Mouse (Mus musculus) left cerebral cortex, postnatal 10 days (tissue): Measurements from ENCODE around the gene Ctdspl. TPM values are rescaled to one million over a fixed set of nuclear protein-coding genes. Genes with fewer than 3 reads are reported as not detected.
A peak's percentile ranks its signal among the peaks of the same experiment; 100 is the strongest.

Experiments used
- DNase-seq, 2 experiments: peaks; one replicate each; pipeline ENCODE4 v3.0.0; 2021 to 2022; ENCODE audit warnings: low spot score in 2 of 2, mixed read lengths in 1 of 2; ENCODE audit errors: extremely low spot score in 1 of 2
- intact Hi-C: fragments of 180-260 bp; cut with DNase I; formaldehyde crosslinking; loops from one replicate; pipeline ENCODE4 v1.15.1; 2025
- total RNA-seq, 2 experiments: library from RNA; stranded (reverse); gene quantifications; 2 replicates each; pipeline ENCODE4 v1.2.3; 2021

The Ctdspl gene
- total RNA-seq, 2 experiments from 2014 or later, result 18.6 to 25.5 TPM

- DNase-seq, result no peak
- intact Hi-C loops, result no loop called here
Measured at GRCm38 (mm10) chr9:118913613-118914012, 12.6 kb upstream of the Ctdspl start.

- intact Hi-C loops, result no loop called here
- no peak for DNase-seq
Measured at GRCm38 (mm10) chr9:118914589-118914988, 11.7 kb upstream of the Ctdspl start.

- intact Hi-C loops, result no loop called here
- no peak for DNase-seq
Measured at GRCm38 (mm10) chr9:118915290-118915689, 11.0 kb upstream of the Ctdspl start.

GRCm38 (mm10) chr9:118919672-118920186 is 6.5 kb upstream of the Ctdspl start:
- peak in 1 of 2 experiments; percentile 70 for DNase-seq
- intact Hi-C loops, result loop anchor here (2.0 kb wide), 1 partner anchor 147 kb away; no protein-coding TSS in a partner anchor

GRCm38 (mm10) chr9:118920798-118921515 is 5.3 kb upstream of the Ctdspl start:
- DNase-seq, result peak; percentile 68 to 86
- intact Hi-C loops, result loop anchor here (2.0 kb wide), 1 partner anchor 146 kb away; no protein-coding TSS in a partner anchor

GRCm38 (mm10) chr9:118921926-118922325 is 4.3 kb upstream of the Ctdspl start:
- DNase-seq, result no peak
- intact Hi-C loops, result loop anchor here (2.0 kb wide), 1 partner anchor 145 kb away; no protein-coding TSS in a partner anchor

- intact Hi-C loops, result loop anchor here (5.0 kb wide), 2 partner anchors 58 to 108 kb away; no protein-coding TSS in a partner anchor
- no peak for DNase-seq
Measured at GRCm38 (mm10) chr9:118924554-118925085, 1.6 kb upstream of the Ctdspl start.

GRCm38 (mm10) chr9:118925286-118926110 is 755 bp upstream of the Ctdspl start:
- DNase-seq, result peak; percentile 93 to 98
- intact Hi-C loops, result loop anchor here (5.0 kb wide), 2 partner anchors 57 to 107 kb away; no protein-coding TSS in a partner anchor

- peak; percentile 42 to 80 for DNase-seq
- intact Hi-C loops, result loop anchor here (5.0 kb wide), 2 partner anchors 55 to 105 kb away; no protein-coding TSS in a partner anchor
Measured at GRCm38 (mm10) chr9:118926688-118927321, 552 bp downstream of the Ctdspl start.

- intact Hi-C loops, result loop anchor here (5.0 kb wide), 2 partner anchors 55 to 105 kb away; no protein-coding TSS in a partner anchor
- DNase-seq, result no peak
Measured at GRCm38 (mm10) chr9:118927501-118927900, 1.2 kb downstream of the Ctdspl start.

- DNase-seq, result no peak
- intact Hi-C loops, result loop anchor here (5.0 kb wide), 2 partner anchors 54 to 104 kb away; no protein-coding TSS in a partner anchor
Measured at GRCm38 (mm10) chr9:118928007-118928406, 1.8 kb downstream of the Ctdspl start.

GRCm38 (mm10) chr9:118928656-118929055 is 2.4 kb downstream of the Ctdspl start:
- intact Hi-C loops, result loop anchor here (5.0 kb wide), 2 partner anchors 54 to 104 kb away; no protein-coding TSS in a partner anchor
- DNase-seq, result no peak

- intact Hi-C loops, result no loop called here
- DNase-seq, result no peak
Measured at GRCm38 (mm10) chr9:118930611-118931010, 4.4 kb downstream of the Ctdspl start.

- DNase-seq, result no peak
- intact Hi-C loops, result no loop called here
Measured at GRCm38 (mm10) chr9:118933800-118934199, 7.5 kb downstream of the Ctdspl start.

GRCm38 (mm10) chr9:118934319-118934718 is 8.1 kb downstream of the Ctdspl start:
- no peak for DNase-seq
- intact Hi-C loops, result no loop called here

GRCm38 (mm10) chr9:118935098-118935497 is 8.8 kb downstream of the Ctdspl start:
- DNase-seq, result no peak
- intact Hi-C loops, result no loop called here

- DNase-seq, result no peak
- intact Hi-C loops, result no loop called here
Measured at GRCm38 (mm10) chr9:118936071-118936470, 9.8 kb downstream of the Ctdspl start.

- DNase-seq, result no peak
- intact Hi-C loops, result no loop called here
Measured at GRCm38 (mm10) chr9:118937515-118937914, 11.3 kb downstream of the Ctdspl start.
